Mouse (Mus musculus): ENCODE measurements around the gene Mrps23. TPM values are rescaled to one million over a fixed set of nuclear protein-coding genes. Genes with fewer than 3 reads are reported as not detected.

The Mrps23 gene
- polyA plus RNA-seq, 1 experiment from 2014 or later: 93.9 TPM

- H3K36me3 ChIP-seq: no peaks in the 10 kb centered on the region
- 55% methylated on average over 7 of the region's 7 CpGs for WGBS
- H3K4me3 ChIP-seq: no peak overlapping the region
- peak overlapping the region; percentile 46 for H3K9ac ChIP-seq
- H3K27ac ChIP-seq: peak overlapping the region; percentile 97
- peaks cover 61% of the 10 kb centered on the region for H3K4me1 ChIP-seq (replicated peaks)
- H3K9me3 ChIP-seq (replicated peaks): no peaks in the 10 kb centered on the region
- ATAC-seq (replicated peaks; ENCODE audit: insufficient number of reproducible peaks, insufficient read depth, low FRiP score, low read depth): no peak
- H3K27me3 ChIP-seq: no peaks in the 10 kb centered on the region
- H3K4me2 ChIP-seq: peak overlapping the region; percentile 27; the same call in 1 of the 2 replicates
Measured at GRCm38 (mm10) chr11:88164213-88164723, 39.9 kb upstream of the Mrps23 start.

- peak; percentile 47 for ATAC-seq (replicated peaks; ENCODE audit: insufficient number of reproducible peaks, insufficient read depth, low FRiP score, low read depth)
- Histone ChIP-seq H3K9ac (peak overlapping the region; percentile 46), H3K27me3 (no peaks in the 10 kb centered on the region), H3K27ac (peak overlapping the region; percentile 97), H3K4me3 (no peak overlapping the region), H3K9me3 (replicated peaks) (no peaks in the 10 kb centered on the region), H3K4me1 (replicated peaks) (peaks cover 60% of the 10 kb centered on the region), H3K4me2 (peak overlapping the region; percentile 35), H3K36me3 (no peaks in the 10 kb centered on the region)
- WGBS: 11% methylated on average over 15 of the region's 15 CpGs
Measured at GRCm38 (mm10) chr11:88164801-88165377, 39.3 kb upstream of the Mrps23 start.

- Histone ChIP-seq H3K36me3 (no peaks in the 10 kb centered on the region), H3K4me3 (no peak overlapping the region), H3K4me2 (peak overlapping the region; percentile 35; the same call in 1 of the 2 replicates), H3K27ac (peak overlapping the region; percentile 97), H3K9me3 (replicated peaks) (no peaks in the 10 kb centered on the region), H3K27me3 (no peaks in the 10 kb centered on the region), H3K4me1 (replicated peaks) (peaks cover 53% of the 10 kb centered on the region), H3K9ac (peak overlapping the region; percentile 33)
- WGBS: 60% methylated on average over 10 of the region's 10 CpGs
- ATAC-seq (replicated peaks; ENCODE audit: insufficient number of reproducible peaks, insufficient read depth, low FRiP score, low read depth): no peak
Measured at GRCm38 (mm10) chr11:88165683-88166364, 38.4 kb upstream of the Mrps23 start.

GRCm38 (mm10) chr11:88166471-88166870 lies 37.7 kb upstream of the Mrps23 start:
- H3K27ac ChIP-seq: peak overlapping the region; percentile 97

GRCm38 (mm10) chr11:88168611-88169010 lies 35.6 kb upstream of the Mrps23 start:
- Histone ChIP-seq H3K27me3 (no peaks in the 10 kb centered on the region), H3K4me3 (no peak overlapping the region), H3K27ac (no peak overlapping the region), H3K9me3 (replicated peaks) (no peaks in the 10 kb centered on the region), H3K36me3 (no peaks in the 10 kb centered on the region), H3K4me1 (replicated peaks) (peaks cover 57% of the 10 kb centered on the region), H3K9ac (no peak overlapping the region), H3K4me2 (no peak overlapping the region)
- ATAC-seq (replicated peaks; ENCODE audit: insufficient number of reproducible peaks, insufficient read depth, low FRiP score, low read depth): no peak
- 53% methylated on average over 3 of the region's 3 CpGs for WGBS

More at GRCm38 (mm10) chr11:88166471-88166870, 37.7 kb upstream of the Mrps23 start:
- Histone ChIP-seq H3K36me3 (no peaks in the 10 kb centered on the region), H3K4me1 (replicated peaks) (peaks cover 50% of the 10 kb centered on the region), H3K4me2 (no peak overlapping the region), H3K9me3 (replicated peaks) (no peaks in the 10 kb centered on the region), H3K4me3 (no peak overlapping the region), H3K27me3 (no peaks in the 10 kb centered on the region), H3K9ac (peak overlapping the region; percentile 33; the same call in 1 of the 2 replicates)
- no peak for ATAC-seq (replicated peaks; ENCODE audit: insufficient number of reproducible peaks, insufficient read depth, low FRiP score, low read depth)
- 86% methylated on average over 7 of the region's 7 CpGs for WGBS

GRCm38 (mm10) chr11:88169531-88170040 lies 34.6 kb upstream of the Mrps23 start:
- no peak overlapping the region for H3K27ac ChIP-seq

GRCm38 (mm10) chr11:88170606-88171005 lies 33.6 kb upstream of the Mrps23 start:
- H3K27me3 ChIP-seq: no peaks in the 10 kb centered on the region
- H3K36me3 ChIP-seq: no peaks in the 10 kb centered on the region
- 84% methylated on average over 3 of the region's 3 CpGs for WGBS
- no peak overlapping the region for H3K9ac ChIP-seq
- H3K4me2 ChIP-seq: no peak overlapping the region
- no peak for ATAC-seq (replicated peaks; ENCODE audit: insufficient number of reproducible peaks, insufficient read depth, low FRiP score, low read depth)
- peaks cover 51% of the 10 kb centered on the region for H3K4me1 ChIP-seq (replicated peaks)
- H3K4me3 ChIP-seq: no peak overlapping the region
- no peak overlapping the region for H3K27ac ChIP-seq
- H3K9me3 ChIP-seq (replicated peaks): no peaks in the 10 kb centered on the region

More at GRCm38 (mm10) chr11:88169531-88170040, 34.6 kb upstream of the Mrps23 start:
- H3K9ac ChIP-seq: 0 out of 2 replicates have a peak overlapping the region, but pooled peaks have one; percentile 1
- ATAC-seq (replicated peaks; ENCODE audit: insufficient number of reproducible peaks, insufficient read depth, low FRiP score, low read depth): no peak
- no peaks in the 10 kb centered on the region for H3K27me3 ChIP-seq
- peak overlapping the region; percentile 16; the same call in 1 of the 2 replicates for H3K4me3 ChIP-seq
- H3K4me1 ChIP-seq (replicated peaks): peaks cover 60% of the 10 kb centered on the region
- peak overlapping the region; percentile 29 for H3K4me2 ChIP-seq
- no peaks in the 10 kb centered on the region for H3K36me3 ChIP-seq
- WGBS: 29% methylated on average over 32 of the region's 32 CpGs
- no peaks in the 10 kb centered on the region for H3K9me3 ChIP-seq (replicated peaks)

- H3K36me3 ChIP-seq: no peaks in the 10 kb centered on the region
- H3K4me3 ChIP-seq: no peak overlapping the region
- no peak overlapping the region for H3K4me2 ChIP-seq
- WGBS: 65% methylated on average over 15 of the region's 15 CpGs
- 0 out of 2 replicates have a peak, but pooled peaks have one; percentile 21 for ATAC-seq (replicated peaks; ENCODE audit: insufficient number of reproducible peaks, insufficient read depth, low FRiP score, low read depth)
- no peaks in the 10 kb centered on the region for H3K9me3 ChIP-seq (replicated peaks)
- no peak overlapping the region for H3K9ac ChIP-seq
- H3K27me3 ChIP-seq: no peaks in the 10 kb centered on the region
- H3K27ac ChIP-seq: peak overlapping the region; percentile 75
- peaks cover 38% of the 10 kb centered on the region for H3K4me1 ChIP-seq (replicated peaks)
Measured at GRCm38 (mm10) chr11:88171876-88172442, 32.2 kb upstream of the Mrps23 start.

- Histone ChIP-seq H3K4me3 (no peak overlapping the region), H3K9me3 (replicated peaks) (no peaks in the 10 kb centered on the region), H3K4me2 (0 out of 2 replicates have a peak overlapping the region, but pooled peaks have one; percentile 10), H3K4me1 (replicated peaks) (peaks cover 38% of the 10 kb centered on the region), H3K9ac (0 out of 2 replicates have a peak overlapping the region, but pooled peaks have one; percentile 10), H3K27ac (peak overlapping the region; percentile 75), H3K36me3 (no peaks in the 10 kb centered on the region), H3K27me3 (no peaks in the 10 kb centered on the region)
- peak; percentile 72 for ATAC-seq (replicated peaks; ENCODE audit: insufficient number of reproducible peaks, insufficient read depth, low FRiP score, low read depth)
- 25% methylated on average over 10 of the region's 10 CpGs for WGBS
Measured at GRCm38 (mm10) chr11:88172601-88173325, 31.4 kb upstream of the Mrps23 start.

- WGBS: 20% methylated on average over 9 of the region's 9 CpGs
- no peak overlapping the region for H3K9ac ChIP-seq
- H3K4me2 ChIP-seq: no peak overlapping the region
- ATAC-seq (replicated peaks; ENCODE audit: insufficient number of reproducible peaks, insufficient read depth, low FRiP score, low read depth): no peak
- H3K36me3 ChIP-seq: no peaks in the 10 kb centered on the region
- H3K9me3 ChIP-seq (replicated peaks): no peaks in the 10 kb centered on the region
- no peak overlapping the region for H3K4me3 ChIP-seq
- peak overlapping the region; percentile 75 for H3K27ac ChIP-seq
- no peaks in the 10 kb centered on the region for H3K27me3 ChIP-seq
- peaks cover 37% of the 10 kb centered on the region for H3K4me1 ChIP-seq (replicated peaks)
Measured at GRCm38 (mm10) chr11:88173386-88174025, 30.7 kb upstream of the Mrps23 start.
